ENCODE assay signal across 8 mouse cellular contexts in genomic region chr7:80994663-80995005, GRCm38 (mm10). TPM values are rescaled to one million over a fixed set of nuclear protein-coding genes. Genes with fewer than 3 reads are reported as not detected.
DNase-seq lines count a peak whose midpoint lies in the region; ATAC-seq and TF ChIP-seq lines count a peak whose summit lies in the region.

No protein-coding gene starts in this region.

- peaks cover 2% of the 10 kb centered on the region; the same call in 1 of the 2 replicates for H3K79me2 ChIP-seq in heart, adult 2 months (replicated peaks; ENCODE audit: control insufficient read depth, insufficient read depth, low read length)

- no peaks in the 10 kb centered on the region for H3K9me3 ChIP-seq in embryonic facial prominence, embryonic 12.5 days
- no peaks in the 10 kb centered on the region for H3K9me3 ChIP-seq in limb, embryonic 10.5 days (replicated peaks)

- H3K9ac ChIP-seq in heart, adult 2 months (ENCODE audit: low read depth, low read length), result peak overlapping the region; percentile 26
- peak overlapping the region; percentile 84 for H3K9ac ChIP-seq in embryonic facial prominence, embryonic 12.5 days

- ATAC-seq in embryonic facial prominence, embryonic 12.5 days (ENCODE audit: insufficient number of reproducible peaks, insufficient read depth, low FRiP score, low TSS enrichment), result no peak

- no peak for TF ChIP-seq CTCF in heart, adult 2 months (IDR thresholded peaks at IDR 0.05)
- TF ChIP-seq CTCF in olfactory bulb, adult 2 months (IDR thresholded peaks at IDR 0.05; ENCODE audit: insufficient read depth, low read depth, low read length), result no peak

- TF ChIP-seq POLR2A in heart, adult 2 months (IDR thresholded peaks at IDR 0.05; ENCODE audit: insufficient read depth, low read depth, low read length), result no peak
- no peak for TF ChIP-seq POLR2A in olfactory bulb, adult 2 months (IDR thresholded peaks at IDR 0.05; ENCODE audit: insufficient read depth, low read depth, low read length)

- peak overlapping the region; percentile 90 for H3K4me2 ChIP-seq in embryonic facial prominence, embryonic 12.5 days (replicated peaks)

- intact Hi-C loops in heart, adult 2 months (cut with DNase I), result loop anchor here (5.0 kb wide), 5 partner anchors 92 to 218 kb away; partner anchors contain the start of genes Pde8a, Wdr73 and Zscan2

- no peak for TF ChIP-seq EP300 in heart, adult 2 months (IDR thresholded peaks at IDR 0.05; ENCODE audit: insufficient read depth, low read depth, low read length)

- WGBS in heart, adult 2 months, result 19% methylated on average over 6 of the region's 6 CpGs
- 37% methylated on average over 6 of the region's 6 CpGs for WGBS in embryonic facial prominence, embryonic 12.5 days
- WGBS in limb, embryonic 10.5 days, result 42% methylated on average over 6 of the region's 6 CpGs
- 20% methylated on average over 6 of the region's 6 CpGs for WGBS in olfactory bulb, adult 2 months

- H3K27me3 ChIP-seq in heart, adult 2 months (ENCODE audit: control insufficient read depth, insufficient read depth, low read length), result no peaks in the 10 kb centered on the region
- no peaks in the 10 kb centered on the region for H3K27me3 ChIP-seq in embryonic facial prominence, embryonic 12.5 days
- H3K27me3 ChIP-seq in limb, embryonic 10.5 days (ENCODE audit: low read depth, poor library complexity, severe bottlenecking), result no peaks in the 10 kb centered on the region

- DNase-seq in heart, adult 2 months, result no peak
- no peak for DNase-seq in heart, postnatal 4 days
- DNase-seq in 416B (ENCODE audit: low read depth), result peak; percentile 22
- no peak for DNase-seq in limb, embryonic 10.5 days (ENCODE audit: low spot score)
- no peak for DNase-seq in natural killer cell, adult 2 months (ENCODE audit: low spot score in 2 of 2)
- DNase-seq in ovary, postnatal 14 days (ENCODE audit: low spot score), result no peak

- peak overlapping the region; percentile 82 for H3K4me3 ChIP-seq in heart, adult 2 months
- peak overlapping the region; percentile 65 for H3K4me3 ChIP-seq in embryonic facial prominence, embryonic 12.5 days
- peak overlapping the region; percentile 86 for H3K4me3 ChIP-seq in limb, embryonic 10.5 days
- peak overlapping the region; percentile 100 for H3K4me3 ChIP-seq in olfactory bulb, adult 2 months (ENCODE audit: insufficient read depth, low read depth, low read length)

- peaks cover 4% of the 10 kb centered on the region for H3K4me1 ChIP-seq in heart, adult 2 months (ENCODE audit: control insufficient read depth, insufficient read depth, low read length)
- peaks cover 20% of the 10 kb centered on the region for H3K4me1 ChIP-seq in embryonic facial prominence, embryonic 12.5 days
- H3K4me1 ChIP-seq in limb, embryonic 10.5 days, result peaks cover 37% of the 10 kb centered on the region
- peaks cover 6% of the 10 kb centered on the region; the same call in 1 of the 2 replicates for H3K4me1 ChIP-seq in olfactory bulb, adult 2 months (ENCODE audit: control insufficient read depth, insufficient read depth, low read length)

- peaks cover 21% of the 10 kb centered on the region for H3K36me3 ChIP-seq in heart, adult 2 months (ENCODE audit: control insufficient read depth, insufficient read depth, low read length)
- H3K36me3 ChIP-seq in embryonic facial prominence, embryonic 12.5 days, result no peaks in the 10 kb centered on the region
- peaks cover 5% of the 10 kb centered on the region; the same call in 1 of the 2 replicates for H3K36me3 ChIP-seq in limb, embryonic 10.5 days

- peak overlapping the region; percentile 93 for H3K27ac ChIP-seq in heart, adult 2 months
- H3K27ac ChIP-seq in embryonic facial prominence, embryonic 12.5 days, result no peak overlapping the region
- no peak overlapping the region for H3K27ac ChIP-seq in limb, embryonic 10.5 days
- H3K27ac ChIP-seq in olfactory bulb, adult 2 months (ENCODE audit: insufficient read depth, low read depth, low read length), result no peak overlapping the region

RNA-seq across cellular contexts. Expression of gene Zfp592, which starts 1.2 kb away (rescaled TPM):
- 10 to 100 TPM; 16.1 to 17.1 TPM for total RNA-seq in heart, adult 2 months (2021)
- 10.6 and 11.0 TPM in 2 replicates for polyA plus RNA-seq in heart, adult 2 months (2012; rRNA removed)
- 10 to 100 TPM; 18.4 to 23.6 TPM for total RNA-seq in heart, postnatal 4 days (2021)
- 13.7 and 14.1 TPM in 2 replicates for polyA plus RNA-seq in embryonic facial prominence, embryonic 12.5 days (2016; fragmentation: Nextera tagmentation; extraction: Ambion mirVana)
- polyA plus RNA-seq in limb, embryonic 10.5 days (2016; fragmentation: Nextera tagmentation; extraction: Ambion mirVana), result 15.7 and 16.1 TPM in 2 replicates
- polyA plus RNA-seq in olfactory bulb, adult 2 months (2012; ENCODE audit: insufficient read depth, insufficient read length, low replicate concordance, missing spikeins), result not detected in 2 replicates

RNA-seq across cellular contexts. Expression of gene Sec11a, which starts 47.1 kb away (rescaled TPM):
- 10 to 100 TPM; 41.6 to 43.4 TPM for total RNA-seq in heart, adult 2 months (2021)
- 37.3 and 64.8 TPM in 2 replicates for polyA plus RNA-seq in heart, adult 2 months (2012; rRNA removed)
- total RNA-seq in heart, postnatal 4 days (2021), result 10 to 100 TPM; 61.7 to 71.4 TPM
- 208 and 219 TPM in 2 replicates for polyA plus RNA-seq in embryonic facial prominence, embryonic 12.5 days (2016; fragmentation: Nextera tagmentation; extraction: Ambion mirVana)
- 191 and 201 TPM in 2 replicates for polyA plus RNA-seq in limb, embryonic 10.5 days (2016; fragmentation: Nextera tagmentation; extraction: Ambion mirVana)
- not detected in 2 replicates for polyA plus RNA-seq in olfactory bulb, adult 2 months (2012; ENCODE audit: insufficient read depth, insufficient read length, low replicate concordance, missing spikeins)
